Mouse (Mus musculus): Measurements from ENCODE around the gene Slx4ip.
"Not testable (repeated sequence)": the region's sequence is repeated elsewhere in the genome, so short reads cannot be mapped to it uniquely, and the experiment has no call there.

Gene Slx4ip

GRCm38 (mm10) chr2:136891068-136891950, at the start of gene Slx4ip, which contains the start of the genes AL731706.1 and Mkks:
Gene Slx4ip (plus strand): TSS chr2:136891218.
Gene AL731706.1 (minus strand): TSS chr2:136891389.
Gene Mkks (minus strand): TSS chr2:136891389.
- DNase-seq: peak; percentile 99

- no peak for DNase-seq
Measured at GRCm38 (mm10) chr2:136850366-136850765, 40.7 kb upstream of the Slx4ip start.

DNA sequence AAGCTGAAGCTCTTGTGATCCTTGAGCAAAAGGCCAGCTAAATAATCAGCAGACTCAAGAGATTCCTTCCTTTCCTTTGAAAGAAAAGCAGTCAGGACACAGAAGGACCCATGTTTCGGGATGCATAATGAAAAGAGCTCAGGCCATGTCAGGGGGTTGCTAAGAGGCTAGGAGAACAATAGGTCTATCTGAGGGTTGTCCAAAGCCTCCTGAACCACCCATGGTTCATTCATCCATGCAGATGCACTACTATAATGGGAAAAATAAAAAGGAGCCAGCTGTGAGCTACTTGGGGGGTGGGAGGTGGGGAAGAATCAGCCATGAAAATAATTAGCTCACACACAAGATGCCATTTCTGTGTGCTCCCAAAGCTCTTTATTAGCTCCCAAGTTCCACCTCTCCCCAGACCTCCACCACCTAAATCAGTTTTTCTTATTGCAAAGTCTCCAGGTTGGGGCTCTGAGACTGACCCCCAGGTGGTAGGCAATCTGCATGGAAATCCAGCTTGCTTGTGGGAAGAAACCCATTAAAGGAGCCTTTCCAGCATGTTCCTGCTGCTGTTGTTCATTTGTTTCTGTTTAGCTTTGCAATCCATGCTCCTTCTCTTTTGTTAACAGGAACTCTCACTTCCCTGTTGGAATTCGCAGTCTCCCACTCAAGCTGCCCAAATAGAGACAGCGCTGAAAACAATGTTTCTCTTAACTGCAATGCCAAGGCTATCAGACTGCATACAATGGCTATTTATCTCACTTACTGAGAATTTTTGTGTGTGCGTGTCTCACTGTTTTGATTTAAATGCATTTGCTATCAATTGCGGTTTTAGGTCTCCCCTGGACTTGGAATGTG, 36.3 kb upstream of the Slx4ip start:
- no peak for DNase-seq

DNA sequence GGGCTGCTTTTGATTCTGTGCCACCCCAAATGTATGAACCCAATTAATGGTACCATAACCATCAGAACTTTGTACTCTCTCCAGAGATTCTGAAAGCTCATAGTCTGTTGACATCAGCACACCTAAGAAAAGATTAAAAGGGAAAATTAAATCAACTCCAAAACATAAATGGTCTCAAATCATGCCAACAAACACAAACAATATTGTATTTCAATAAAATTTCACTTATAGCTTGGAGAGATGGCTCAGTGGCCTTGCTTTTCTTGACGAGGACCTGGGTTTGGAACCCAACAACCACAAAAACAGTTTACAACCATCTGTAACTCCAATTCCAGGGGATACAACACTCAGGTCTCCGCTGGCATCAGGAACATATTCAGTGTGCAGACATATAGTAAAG, 5.4 kb upstream of the Slx4ip start, which contains the start of gene AL731706.2:
AL731706.2 (minus strand) TSS at position 101 of the 400 bp plus-strand sequence.
- DNase-seq: no peak

- peak in 1 of 2 experiments; percentile 9 for DNase-seq
Measured at GRCm38 (mm10) chr2:136886846-136887245, 4.2 kb upstream of the Slx4ip start.

DNA sequence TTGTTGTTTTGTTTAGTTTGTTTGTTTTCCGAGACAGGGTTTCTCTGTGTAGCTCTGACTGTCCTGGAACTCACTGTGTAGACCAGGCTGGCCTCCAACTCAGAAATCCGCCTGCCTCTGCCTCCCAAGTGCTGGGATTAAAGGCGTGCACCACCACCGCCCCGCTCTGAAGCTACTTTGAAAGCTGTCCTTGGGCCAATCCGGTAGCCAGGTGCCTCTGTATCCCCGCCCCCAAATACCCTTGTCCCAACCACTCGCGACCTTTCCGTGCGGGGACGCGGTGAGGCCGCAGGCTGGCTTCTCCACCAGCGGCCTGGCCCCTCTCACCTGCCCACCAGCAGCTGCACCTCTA, 326 bp upstream of the Slx4ip start:
- not testable (repeated sequence) for DNase-seq

GRCm38 (mm10) chr2:136891951-136892371, 943 bp downstream of the Slx4ip start:
- peak; percentile 91 to 94 for DNase-seq

DNA sequence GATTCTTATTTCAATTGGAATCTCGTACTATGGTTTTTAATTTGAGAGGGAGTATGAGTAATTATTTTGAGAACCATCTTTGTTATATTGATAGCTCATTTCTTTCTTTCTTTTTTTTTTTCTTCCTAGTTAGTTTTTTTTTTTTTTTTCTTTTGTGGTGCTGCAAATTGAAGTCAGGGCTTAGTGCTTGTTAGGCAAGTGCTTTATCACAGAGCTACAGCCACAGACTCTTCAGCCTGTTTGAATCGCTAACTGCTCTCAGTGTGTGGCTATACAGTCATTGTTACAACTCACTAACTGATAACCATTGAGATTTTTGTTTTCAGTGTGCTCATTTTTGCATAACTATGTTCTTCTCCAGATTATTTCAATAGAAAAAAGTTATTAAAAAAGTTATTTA, 3.5 kb downstream of the Slx4ip start:
- no peak for DNase-seq

DNA sequence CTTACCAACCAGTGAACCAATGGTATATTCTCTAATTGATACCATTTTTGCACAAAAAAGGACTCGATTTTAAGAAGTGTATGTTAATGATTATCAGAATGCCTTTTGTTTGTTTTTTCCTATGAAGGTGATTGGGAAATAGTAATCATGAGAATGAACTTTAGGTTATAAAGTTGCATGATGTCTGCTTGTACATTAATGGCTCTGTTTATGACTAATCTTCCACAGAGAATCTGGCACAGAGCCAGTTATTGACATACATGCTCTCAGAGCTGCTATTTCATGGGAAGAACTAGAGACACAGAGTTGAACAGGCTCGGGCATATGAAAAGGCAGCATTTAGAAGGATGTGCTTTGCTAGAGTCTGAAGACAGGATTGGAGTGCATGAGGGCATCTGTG, 5.1 kb downstream of the Slx4ip start:
- DNase-seq: no peak

GRCm38 (mm10) chr2:136908596-136908995, 17.6 kb downstream of the Slx4ip start:
- DNase-seq: no peak

DNA sequence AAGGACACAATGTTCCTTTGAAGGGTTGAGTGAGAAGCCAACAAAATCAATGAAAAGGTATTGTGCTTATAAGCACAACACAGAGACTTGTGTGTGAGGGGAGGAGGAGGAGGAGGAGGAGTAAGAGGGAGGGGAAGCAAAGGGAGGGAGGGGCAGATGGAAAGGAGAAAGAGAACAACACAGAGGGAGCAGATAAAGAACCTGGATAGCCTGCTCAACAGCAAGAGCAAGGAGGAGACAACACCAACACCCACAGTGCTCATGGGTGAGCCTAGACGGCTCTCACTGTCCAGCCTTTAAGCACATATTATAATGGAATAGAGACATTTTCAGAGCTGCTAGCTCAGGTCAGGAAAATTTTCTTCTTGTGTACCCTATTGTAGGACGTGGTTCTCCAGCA, 18.3 kb downstream of the Slx4ip start:
- DNase-seq: no peak

- no peak for DNase-seq
Measured at GRCm38 (mm10) chr2:136911958-136912411, 21.0 kb downstream of the Slx4ip start.

DNA sequence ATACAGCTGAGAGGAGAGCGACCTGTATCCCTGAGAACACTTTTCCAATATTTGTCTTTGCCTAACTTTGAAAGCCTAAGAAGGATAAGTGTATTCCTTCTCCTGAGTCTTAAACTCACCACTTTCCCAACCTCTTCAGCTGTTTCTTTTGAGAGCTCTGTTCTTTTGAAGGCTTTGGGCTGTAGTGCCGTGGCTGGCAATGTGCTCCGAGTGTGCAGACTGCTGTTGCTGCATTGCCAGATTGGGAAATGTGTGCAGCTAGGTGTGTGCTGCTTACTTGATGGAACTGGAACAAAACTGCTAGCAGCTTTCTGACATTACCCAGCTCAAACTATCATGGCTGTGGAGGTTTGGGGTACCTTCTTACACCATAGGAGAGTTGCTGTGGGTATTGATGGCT, 22.0 kb downstream of the Slx4ip start:
- DNase-seq: no peak

- DNase-seq: no peak
Measured at GRCm38 (mm10) chr2:136914334-136914902, 23.4 kb downstream of the Slx4ip start.

GRCm38 (mm10) chr2:136919433-136919832, 28.4 kb downstream of the Slx4ip start:
- DNase-seq: no peak

DNA sequence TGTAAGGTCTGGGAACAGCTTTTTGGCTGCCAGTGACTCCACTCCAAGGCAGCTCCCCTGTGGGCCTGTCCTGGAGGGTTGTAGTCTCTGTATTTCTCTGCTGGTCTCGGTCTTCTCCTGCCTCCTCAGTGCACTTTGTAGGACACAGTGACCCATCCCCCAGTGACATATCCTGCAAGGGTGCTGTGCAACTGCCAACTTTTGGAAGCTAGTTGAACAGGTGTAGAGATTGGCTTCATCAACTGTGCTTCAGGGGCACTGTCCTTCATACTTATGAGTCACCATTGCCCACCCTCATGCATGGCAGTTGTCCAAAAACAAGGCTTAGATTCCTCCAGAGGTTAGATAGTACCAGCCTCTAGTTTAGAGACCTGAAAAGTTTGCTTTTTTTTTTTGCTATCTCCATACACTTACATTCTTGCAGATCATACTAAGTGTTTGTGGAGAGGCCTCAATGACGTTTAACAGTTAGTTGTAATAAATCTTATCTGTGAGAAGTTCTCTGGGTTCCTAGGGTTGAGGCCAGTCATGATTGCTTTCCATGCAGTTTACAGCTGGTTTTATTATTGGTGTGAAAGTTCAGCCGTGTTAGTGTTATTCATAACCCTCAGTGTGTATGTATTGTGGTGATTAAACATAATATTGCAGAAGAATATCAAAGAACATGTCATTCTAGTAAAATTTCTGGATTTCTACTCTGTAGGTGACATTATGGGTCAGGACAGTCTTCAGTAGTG, 29.4 kb downstream of the Slx4ip start:
- DNase-seq: no peak

- no peak for DNase-seq
Measured at GRCm38 (mm10) chr2:136921003-136921408, 30.0 kb downstream of the Slx4ip start.

GRCm38 (mm10) chr2:136936391-136937288, 45.6 kb downstream of the Slx4ip start:
- DNase-seq: no peak

DNA sequence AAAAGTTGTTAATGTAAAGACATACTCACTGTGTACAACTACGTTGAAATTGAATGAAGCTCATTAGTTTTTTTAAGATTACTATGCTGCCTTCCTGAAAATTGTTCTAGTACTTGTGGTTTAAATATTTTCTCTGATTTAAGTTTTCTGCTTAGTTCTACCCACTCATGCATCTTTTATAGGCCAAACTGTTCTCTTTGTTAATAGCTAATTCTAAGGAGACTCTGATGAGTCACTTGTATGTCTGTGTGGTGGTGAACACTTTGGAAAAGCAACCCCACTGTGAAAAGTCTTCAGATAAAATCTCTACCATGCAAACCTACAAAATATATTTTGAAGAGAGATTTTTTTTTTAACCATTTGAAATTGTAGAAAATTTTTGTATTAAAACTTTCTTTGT, 47.2 kb downstream of the Slx4ip start:
- DNase-seq: no peak

- DNase-seq: no peak
Measured at GRCm38 (mm10) chr2:136946297-136946696, 55.3 kb downstream of the Slx4ip start.

DNA sequence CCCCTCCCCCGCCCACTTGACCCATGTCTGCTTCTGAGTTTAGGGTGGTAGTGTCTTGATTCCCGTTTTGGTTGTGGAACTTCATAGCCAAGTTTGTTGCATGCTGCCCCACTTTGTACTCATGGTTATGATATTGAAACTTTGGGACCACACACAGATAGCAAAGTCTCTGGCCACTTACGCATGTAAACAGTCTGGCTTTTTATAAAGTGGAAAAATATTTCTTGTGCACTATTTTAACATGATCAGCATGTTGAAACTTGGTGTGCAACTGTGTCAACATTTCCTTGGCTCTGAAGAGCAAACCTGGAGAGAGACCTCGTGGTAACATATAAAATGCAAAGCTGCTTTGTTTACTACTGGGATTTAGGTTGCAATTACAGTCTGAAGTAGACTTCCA, 56.5 kb downstream of the Slx4ip start:
- DNase-seq: no peak
